13 mouse cellular contexts compared by ENCODE assay signal in genomic region chr4:24630430-24630829, GRCm38 (mm10).
"Had no signal": no experiment of that assay in that cellular context is flagged by ENCODE, and none has a peak within 500 bp of the region (broad histone marks: within the 10 kb centered on the region; RNA-seq: fewer than 3 reads in every experiment).

No protein-coding gene starts in this region.

- H3K9ac ChIP-seq: limb, embryonic 15.5 days; liver, embryonic 12.5 days; neural tube, embryonic 15.5 days had no signal

- H3K4me3 ChIP-seq: limb, embryonic 15.5 days; liver, embryonic 12.5 days; myocyte; neural tube, embryonic 15.5 days had no signal

- ATAC-seq: liver, embryonic 12.5 days had no signal

- H3K27ac ChIP-seq: kidney, postnatal 0 days; limb, embryonic 15.5 days; liver, embryonic 12.5 days; neural tube, embryonic 15.5 days had no signal

- H3K4me1 ChIP-seq: limb, embryonic 15.5 days; liver, embryonic 12.5 days had no signal

- H3K27me3 ChIP-seq: limb, embryonic 15.5 days; liver, embryonic 12.5 days; neural tube, embryonic 15.5 days had no signal

- H3K36me3 ChIP-seq: limb, embryonic 15.5 days; liver, embryonic 12.5 days; neural tube, embryonic 15.5 days had no signal

- H3K9me3 ChIP-seq: limb, embryonic 15.5 days; liver, embryonic 12.5 days; neural tube, embryonic 15.5 days had no signal

- DNase-seq: kidney, adult 11 months; kidney, adult 9 months; kidney, postnatal 36 days; layer of hippocampus, adult 9-11 months; layer of hippocampus, postnatal 36 days; lung, postnatal 10 days; right cerebral cortex, adult 18-20 months; thymus, postnatal 36 days had no signal

- H3K4me2 ChIP-seq: limb, embryonic 15.5 days; liver, embryonic 12.5 days; neural tube, embryonic 15.5 days had no signal
